ENCODE assay signal across 11 mouse cellular contexts in genomic region chr5:23034944-23035726, GRCm38 (mm10).
DNase-seq lines count a peak whose midpoint lies in the region; ATAC-seq lines count a peak whose summit lies in the region.
"Had no signal": no experiment of that assay in that cellular context is flagged by ENCODE, and none has a peak within 500 bp of the region (broad histone marks: within the 10 kb centered on the region; RNA-seq: fewer than 3 reads in every experiment).

No protein-coding gene starts in this region.

- ATAC-seq in hindbrain, embryonic 12.5 days (ENCODE audit: low FRiP score), result peak; percentile 83
- no peak for ATAC-seq in hindbrain, embryonic 11.5 days (ENCODE audit: low FRiP score)
- peak; percentile 89 for ATAC-seq in hindbrain, embryonic 16.5 days
- ATAC-seq in neural tube, embryonic 15.5 days (ENCODE audit: low FRiP score), result peak; percentile 64; the same call in 1 of the 2 replicates

- H3K9ac ChIP-seq in hindbrain, embryonic 12.5 days, result no peak overlapping the region
- no peak overlapping the region for H3K9ac ChIP-seq in hindbrain, embryonic 11.5 days (ENCODE audit: low read depth, low read length)
- H3K9ac ChIP-seq in hindbrain, embryonic 16.5 days (ENCODE audit: low read depth, low read length), result no peak overlapping the region
- no peak overlapping the region for H3K9ac ChIP-seq in neural tube, embryonic 15.5 days (replicated peaks)
- H3K9ac ChIP-seq: heart, embryonic 13.5 days had no signal

- 68% methylated on average over 6 of the region's 6 CpGs for WGBS in hindbrain, embryonic 12.5 days
- 85% methylated on average over 6 of the region's 6 CpGs for WGBS in hindbrain, embryonic 11.5 days
- 65% methylated on average over 6 of the region's 6 CpGs for WGBS in hindbrain, embryonic 16.5 days
- 60% methylated on average over 6 of the region's 6 CpGs for WGBS in neural tube, embryonic 15.5 days

- no peaks in the 10 kb centered on the region for H3K9me3 ChIP-seq in hindbrain, embryonic 12.5 days (replicated peaks)
- no peaks in the 10 kb centered on the region for H3K9me3 ChIP-seq in hindbrain, embryonic 11.5 days (ENCODE audit: control insufficient read depth, low read length)
- H3K9me3 ChIP-seq in hindbrain, embryonic 16.5 days (ENCODE audit: control insufficient read depth, low read length), result no peaks in the 10 kb centered on the region
- H3K9me3 ChIP-seq in neural tube, embryonic 15.5 days (replicated peaks), result no peaks in the 10 kb centered on the region
- H3K9me3 ChIP-seq: heart, embryonic 13.5 days had no signal

- no peak overlapping the region for H3K27ac ChIP-seq in hindbrain, embryonic 12.5 days
- no peak overlapping the region for H3K27ac ChIP-seq in hindbrain, embryonic 11.5 days (ENCODE audit: low read depth, low read length)
- no peak overlapping the region for H3K27ac ChIP-seq in hindbrain, embryonic 16.5 days (ENCODE audit: low read depth, low read length)
- H3K27ac ChIP-seq in neural tube, embryonic 15.5 days (replicated peaks), result no peak overlapping the region
- H3K27ac ChIP-seq: heart, embryonic 13.5 days had no signal

- no peak overlapping the region for H3K4me3 ChIP-seq in hindbrain, embryonic 12.5 days
- H3K4me3 ChIP-seq in hindbrain, embryonic 11.5 days (ENCODE audit: low read depth, low read length), result no peak overlapping the region
- no peak overlapping the region for H3K4me3 ChIP-seq in hindbrain, embryonic 16.5 days (ENCODE audit: low read length)
- H3K4me3 ChIP-seq in neural tube, embryonic 15.5 days (replicated peaks), result no peak overlapping the region
- H3K4me3 ChIP-seq: heart, embryonic 13.5 days had no signal

- no peaks in the 10 kb centered on the region; the same call in 1 of the 2 replicates for H3K4me1 ChIP-seq in hindbrain, embryonic 12.5 days
- no peaks in the 10 kb centered on the region for H3K4me1 ChIP-seq in hindbrain, embryonic 11.5 days (replicated peaks; ENCODE audit: control insufficient read depth, insufficient read depth, low read length)
- peaks cover 5% of the 10 kb centered on the region for H3K4me1 ChIP-seq in hindbrain, embryonic 16.5 days (ENCODE audit: control insufficient read depth, insufficient read depth, low read depth, low read length)
- peaks cover 7% of the 10 kb centered on the region for H3K4me1 ChIP-seq in neural tube, embryonic 15.5 days
- H3K4me1 ChIP-seq: heart, embryonic 13.5 days had no signal

- no peak overlapping the region for H3K4me2 ChIP-seq in hindbrain, embryonic 12.5 days (replicated peaks)
- no peak overlapping the region for H3K4me2 ChIP-seq in hindbrain, embryonic 11.5 days (replicated peaks; ENCODE audit: low read depth, low read length)
- no peak overlapping the region for H3K4me2 ChIP-seq in hindbrain, embryonic 16.5 days (ENCODE audit: low read length)
- H3K4me2 ChIP-seq in neural tube, embryonic 15.5 days, result no peak overlapping the region
- H3K4me2 ChIP-seq: heart, embryonic 13.5 days had no signal

- H3K36me3 ChIP-seq in hindbrain, embryonic 12.5 days, result no peaks in the 10 kb centered on the region
- no peaks in the 10 kb centered on the region for H3K36me3 ChIP-seq in hindbrain, embryonic 11.5 days (ENCODE audit: control insufficient read depth, insufficient read depth, low read length)
- H3K36me3 ChIP-seq in hindbrain, embryonic 16.5 days (ENCODE audit: control insufficient read depth, insufficient read depth, low read length), result no peaks in the 10 kb centered on the region
- H3K36me3 ChIP-seq in neural tube, embryonic 15.5 days, result no peaks in the 10 kb centered on the region
- H3K36me3 ChIP-seq: heart, embryonic 13.5 days had no signal

- DNase-seq in hindbrain, embryonic 11.5 days (ENCODE audit: low spot score), result no peak
- peak; percentile 33 for DNase-seq in cerebellum, adult 11-12 months
- no peak for DNase-seq in c-Kit-positive CD71-positive TER-119-positive erythroid progenitor cells, embryonic 14.5 days (ENCODE audit: low spot score)
- no peak for DNase-seq in lung, adult 18-20 months
- DNase-seq in kidney, postnatal 14 days, result no peak
- DNase-seq: kidney, postnatal 4 days had no signal

- H3K27me3 ChIP-seq in hindbrain, embryonic 12.5 days, result no peaks in the 10 kb centered on the region
- H3K27me3 ChIP-seq in hindbrain, embryonic 11.5 days (ENCODE audit: control insufficient read depth, insufficient read depth, low read length), result no peaks in the 10 kb centered on the region
- no peaks in the 10 kb centered on the region for H3K27me3 ChIP-seq in hindbrain, embryonic 16.5 days (replicated peaks; ENCODE audit: control insufficient read depth, insufficient read depth, low read length)
- no peaks in the 10 kb centered on the region for H3K27me3 ChIP-seq in neural tube, embryonic 15.5 days (replicated peaks)
- H3K27me3 ChIP-seq: CH12.LX; heart, embryonic 13.5 days had no signal
